ENCODE assay signal across 10 mouse cellular contexts in genomic region chr9:41302809-41303493, GRCm38 (mm10).
DNase-seq lines count a peak whose midpoint lies in the region; ATAC-seq and TF ChIP-seq lines count a peak whose summit lies in the region.
"Had no signal": no experiment of that assay in that cellular context is flagged by ENCODE, and none has a peak within 500 bp of the region (broad histone marks: within the 10 kb centered on the region; RNA-seq: fewer than 3 reads in every experiment).

No protein-coding gene starts in this region.

- H3K27me3 ChIP-seq in embryonic facial prominence, embryonic 14.5 days (replicated peaks; ENCODE audit: control insufficient read depth, insufficient read depth, low read length) = no peaks in the 10 kb centered on the region
- H3K27me3 ChIP-seq in limb, embryonic 10.5 days (ENCODE audit: low read depth, poor library complexity, severe bottlenecking) = no peaks in the 10 kb centered on the region
- H3K27me3 ChIP-seq in neural tube, embryonic 15.5 days (replicated peaks) = no peaks in the 10 kb centered on the region
- H3K27me3 ChIP-seq: embryonic facial prominence, embryonic 15.5 days had no signal

- peak; percentile 10 to 11 for DNase-seq in layer of hippocampus, adult 2 months (ENCODE audit: low spot score in 2 of 2)
- no peak for DNase-seq in layer of hippocampus, adult 11-12 months (ENCODE audit: low spot score)
- peak; percentile 63 for DNase-seq in embryonic facial prominence, embryonic 14.5 days (ENCODE audit: low spot score)
- no peak for DNase-seq in limb, embryonic 10.5 days (ENCODE audit: low spot score)
- DNase-seq in ovary, adult 18-20 months (ENCODE audit: low spot score) = no peak
- DNase-seq in c-Kit-positive CD71-positive TER-119-positive erythroid progenitor cells, embryonic 14.5 days (ENCODE audit: low spot score) = no peak

- H3K9me3 ChIP-seq in embryonic facial prominence, embryonic 14.5 days (ENCODE audit: control insufficient read depth, low read length) = no peaks in the 10 kb centered on the region
- H3K9me3 ChIP-seq in limb, embryonic 10.5 days (replicated peaks) = no peaks in the 10 kb centered on the region
- no peaks in the 10 kb centered on the region for H3K9me3 ChIP-seq in neural tube, embryonic 15.5 days (replicated peaks)
- H3K9me3 ChIP-seq: embryonic facial prominence, embryonic 15.5 days had no signal

- H3K4me2 ChIP-seq in embryonic facial prominence, embryonic 14.5 days (ENCODE audit: low read depth, low read length) = no peak overlapping the region
- peak overlapping the region; percentile 40 for H3K4me2 ChIP-seq in neural tube, embryonic 15.5 days
- H3K4me2 ChIP-seq: embryonic facial prominence, embryonic 15.5 days had no signal

- H3K9ac ChIP-seq in embryonic facial prominence, embryonic 14.5 days (ENCODE audit: low read depth, low read length) = no peak overlapping the region
- H3K9ac ChIP-seq in neural tube, embryonic 15.5 days (replicated peaks) = no peak overlapping the region
- H3K9ac ChIP-seq: embryonic facial prominence, embryonic 15.5 days had no signal

- H3K36me3 ChIP-seq in embryonic facial prominence, embryonic 14.5 days (ENCODE audit: control insufficient read depth, insufficient read depth, low read length) = no peaks in the 10 kb centered on the region
- no peaks in the 10 kb centered on the region for H3K36me3 ChIP-seq in limb, embryonic 10.5 days
- H3K36me3 ChIP-seq in neural tube, embryonic 15.5 days = no peaks in the 10 kb centered on the region
- H3K36me3 ChIP-seq: embryonic facial prominence, embryonic 15.5 days had no signal

- no peak overlapping the region for H3K27ac ChIP-seq in layer of hippocampus, adult 2 months
- no peak overlapping the region for H3K27ac ChIP-seq in embryonic facial prominence, embryonic 14.5 days (replicated peaks; ENCODE audit: low read depth, low read length)
- peak overlapping the region; percentile 62 for H3K27ac ChIP-seq in limb, embryonic 10.5 days
- peak overlapping the region; percentile 73 for H3K27ac ChIP-seq in neural tube, embryonic 15.5 days (replicated peaks)
- H3K27ac ChIP-seq: embryonic facial prominence, embryonic 15.5 days had no signal

- no peak for TF ChIP-seq CTCF in layer of hippocampus, adult 2 months (conservative IDR thresholded peaks at IDR 0.05)

- no peaks in the 10 kb centered on the region; the same call in 1 of the 2 replicates for H3K4me1 ChIP-seq in embryonic facial prominence, embryonic 14.5 days (ENCODE audit: control insufficient read depth, insufficient read depth, low read length)
- peaks cover 31% of the 10 kb centered on the region for H3K4me1 ChIP-seq in limb, embryonic 10.5 days
- H3K4me1 ChIP-seq in neural tube, embryonic 15.5 days = peaks cover 23% of the 10 kb centered on the region

- ATAC-seq in embryonic facial prominence, embryonic 14.5 days (ENCODE audit: low read depth) = peak; percentile 75; the same call in 1 of the 2 replicates
- ATAC-seq in neural tube, embryonic 15.5 days (ENCODE audit: low FRiP score) = peak; percentile 88
- no peak for ATAC-seq in activated CD4-positive, CD25-positive, alpha-beta regulatory T cell, adult 4 months
- ATAC-seq: lung, postnatal 0 days had no signal

- 58% methylated on average over 8 of the region's 8 CpGs for WGBS in embryonic facial prominence, embryonic 14.5 days
- 72% methylated on average over 8 of the region's 8 CpGs for WGBS in limb, embryonic 10.5 days
- WGBS in neural tube, embryonic 15.5 days = 16% methylated on average over 8 of the region's 8 CpGs

- no peak overlapping the region for H3K4me3 ChIP-seq in layer of hippocampus, adult 2 months
- no peak overlapping the region for H3K4me3 ChIP-seq in embryonic facial prominence, embryonic 14.5 days (ENCODE audit: low read depth, low read length)
- no peak overlapping the region for H3K4me3 ChIP-seq in limb, embryonic 10.5 days
- no peak overlapping the region for H3K4me3 ChIP-seq in neural tube, embryonic 15.5 days (replicated peaks)
- H3K4me3 ChIP-seq: embryonic facial prominence, embryonic 15.5 days had no signal

Comparison
In these comparisons a context has a peak if more than half of its experiments do, and no peak if none do; other contexts are left out.
1. DNase-seq: peak in layer of hippocampus, adult 2 months (2 of 2) and embryonic facial prominence, embryonic 14.5 days (single experiment); none in layer of hippocampus, adult 11-12 months (single experiment), limb, embryonic 10.5 days (single experiment), ovary, adult 18-20 months (single experiment) and c-Kit-positive CD71-positive TER-119-positive erythroid progenitor cells, embryonic 14.5 days (single experiment).
2. H3K27ac ChIP-seq: peak in limb, embryonic 10.5 days (single experiment) and neural tube, embryonic 15.5 days (single experiment); none in layer of hippocampus, adult 2 months (single experiment) and embryonic facial prominence, embryonic 14.5 days (single experiment).